Mouse (Mus musculus) cerebellum, postnatal 4 days (tissue): ENCODE measurements around the gene Myo10.

Source experiments
- DNase-seq, 2 experiments: peaks; one replicate each; pipeline ENCODE4 v3.0.0; 2022; ENCODE audit warnings: low spot score in 2 of 2, mixed read lengths in 1 of 2

Myo10 gene

GRCm38 (mm10) chr15:25723281-25724113 is 101.2 kb downstream of the Myo10 start:
- DNase-seq = no peak

GRCm38 (mm10) chr15:25724549-25724948 is 102.2 kb downstream of the Myo10 start:
- no peak for DNase-seq

GRCm38 (mm10) chr15:25726814-25727213 is 104.5 kb downstream of the Myo10 start:
- no peak for DNase-seq

GRCm38 (mm10) chr15:25728501-25728900 is 106.2 kb downstream of the Myo10 start:
- no peak for DNase-seq

- DNase-seq = no peak
Observed at GRCm38 (mm10) chr15:25731053-25731452, 108.7 kb downstream of the Myo10 start.

GRCm38 (mm10) chr15:25732758-25733428 is 110.6 kb downstream of the Myo10 start:
- DNase-seq = peak; percentile 60 to 72

GRCm38 (mm10) chr15:25733739-25734430 is 111.6 kb downstream of the Myo10 start:
- DNase-seq = no peak

- DNase-seq = no peak
Observed at GRCm38 (mm10) chr15:25736531-25736930, 114.2 kb downstream of the Myo10 start.

GRCm38 (mm10) chr15:25740271-25740670 is 117.9 kb downstream of the Myo10 start:
- DNase-seq = no peak

GRCm38 (mm10) chr15:25742196-25742595 is 119.9 kb downstream of the Myo10 start:
- DNase-seq = no peak

GRCm38 (mm10) chr15:25751510-25751909 is 129.2 kb downstream of the Myo10 start:
- DNase-seq = no peak

GRCm38 (mm10) chr15:25752597-25752996 is 130.3 kb downstream of the Myo10 start:
- DNase-seq = no peak

GRCm38 (mm10) chr15:25753003-25753402 is 130.7 kb downstream of the Myo10 start:
- no peak for DNase-seq

GRCm38 (mm10) chr15:25753878-25754277 is 131.6 kb downstream of the Myo10 start:
- DNase-seq = no peak

- DNase-seq = no peak
Observed at GRCm38 (mm10) chr15:25754342-25754951, 132.1 kb downstream of the Myo10 start.

GRCm38 (mm10) chr15:25755536-25755935 is 133.2 kb downstream of the Myo10 start:
- no peak for DNase-seq

GRCm38 (mm10) chr15:25756072-25756471 is 133.7 kb downstream of the Myo10 start:
- no peak for DNase-seq

GRCm38 (mm10) chr15:25758037-25758436 is 135.7 kb downstream of the Myo10 start:
- DNase-seq = no peak

- DNase-seq = no peak
Observed at GRCm38 (mm10) chr15:25758500-25759086, 136.3 kb downstream of the Myo10 start.

- no peak for DNase-seq
Observed at GRCm38 (mm10) chr15:25760304-25760703, 138.0 kb downstream of the Myo10 start.

GRCm38 (mm10) chr15:25761049-25761448 is 138.7 kb downstream of the Myo10 start:
- DNase-seq = no peak

GRCm38 (mm10) chr15:25761800-25762211 is 139.5 kb downstream of the Myo10 start:
- peak in 1 of 2 experiments; percentile 51 for DNase-seq
